Mouse (Mus musculus) ES-Bruce4 (cell line): ENCODE measurements around the gene Bcl2.

ENCODE experiments used
- CTCF ChIP-seq: IDR thresholded peaks from one replicate; pipeline ENCODE4 v1.8.1; 2011; ENCODE audit warnings: low read depth, low read length
- POLR2A ChIP-seq: IDR thresholded peaks from one replicate; pipeline ENCODE4 v1.8.1; 2011; ENCODE audit warnings: low read length; ENCODE audit not compliant: insufficient read depth

GRCm38 (mm10) chr1:106513890-106514643 is 200.0 kb downstream of the Bcl2 start:
- TF ChIP-seq CTCF: no peak
- TF ChIP-seq POLR2A: no peak
